Mouse (Mus musculus) embryonic facial prominence, embryonic 11.5 days (tissue): Measurements from ENCODE around the gene Tmem163. TPM values are rescaled to one million over a fixed set of nuclear protein-coding genes. Genes with fewer than 3 reads are reported as not detected.

ENCODE experiments used
- ATAC-seq: fragments of 200-750 bp; cut with Nextera tagmentation; replicated peaks from 2 replicates; pipeline ENCODE4 v1.8.0; 2017; ENCODE audit warnings: low read depth; ENCODE audit not compliant: insufficient number of reproducible peaks, low FRiP score, low TSS enrichment
- DNase-seq: peaks from one replicate; pipeline ENCODE4 v3.0.0-alpha.2; 2015; ENCODE audit warnings: low spot score
- H3K27ac ChIP-seq: fragments of 300-500 bp; sonication (generic); replicated peaks from 2 replicates; pipeline ENCODE4 v1.5.1; 2014; ENCODE audit warnings: mild to moderate bottlenecking, low read depth, low read length, control low read depth
- H3K27me3 ChIP-seq: fragments of 300-500 bp; sonication (generic); 2 replicates; pipeline ENCODE4 v1.6.1; 2014; ENCODE audit warnings: mild to moderate bottlenecking, low read length, moderate library complexity, mixed read lengths; ENCODE audit not compliant: control insufficient read depth, insufficient read depth
- H3K36me3 ChIP-seq: fragments of 300-500 bp; sonication (generic); replicated peaks from 2 replicates; pipeline ENCODE4 v1.6.1; 2014; ENCODE audit warnings: low read depth, mild to moderate bottlenecking, low read length, moderate library complexity, mixed read lengths; ENCODE audit not compliant: control insufficient read depth, insufficient read depth
- H3K4me1 ChIP-seq: fragments of 300-500 bp; sonication (generic); 2 replicates; pipeline ENCODE4 v1.6.1; 2014; ENCODE audit warnings: low read length, mixed read lengths; ENCODE audit not compliant: control insufficient read depth, insufficient read depth
- H3K4me2 ChIP-seq: fragments of 300-500 bp; sonication (generic); 2 replicates; pipeline ENCODE4 v1.6.1; 2014; ENCODE audit warnings: low read depth, mild to moderate bottlenecking, control low read depth, low read length, moderate library complexity
- H3K4me3 ChIP-seq: fragments of 300-500 bp; sonication (generic); 2 replicates; pipeline ENCODE4 v1.5.1; 2014; ENCODE audit warnings: low read depth, low read length, control low read depth
- H3K9ac ChIP-seq: fragments of 300-500 bp; sonication (generic); replicated peaks from 2 replicates; pipeline ENCODE4 v1.6.1; 2014; ENCODE audit warnings: mild to moderate bottlenecking, control low read depth, low read length
- H3K9me3 ChIP-seq: fragments of 300-500 bp; sonication (generic); replicated peaks from 2 replicates; pipeline ENCODE4 v1.6.1; 2016; ENCODE audit warnings: mild to moderate bottlenecking, low read length, inconsistent platforms, mixed read lengths; ENCODE audit not compliant: control insufficient read depth
- WGBS: fragments of 180-500 bp; shearing (Covaris S2); extraction: QIAGEN DNeasy Blood & Tissue Kit; methylation state at CpG from one replicate; pipeline ENCODE4 v1.1.7; 2014; 5-methylcytosine and 5-hydroxymethylcytosine counted together
- polyA plus RNA-seq: library from polyadenylated mRNA; unstranded; fragments of >200 nt; fragmentation: Nextera tagmentation; extraction: Ambion mirVana; gene quantifications from 2 replicates; pipeline ENCODE4 v1.2.1, GENCODE M21; 2014

The Tmem163 gene
- polyA plus RNA-seq, 1 experiment from 2014 or later = 9.5 TPM

DNA sequence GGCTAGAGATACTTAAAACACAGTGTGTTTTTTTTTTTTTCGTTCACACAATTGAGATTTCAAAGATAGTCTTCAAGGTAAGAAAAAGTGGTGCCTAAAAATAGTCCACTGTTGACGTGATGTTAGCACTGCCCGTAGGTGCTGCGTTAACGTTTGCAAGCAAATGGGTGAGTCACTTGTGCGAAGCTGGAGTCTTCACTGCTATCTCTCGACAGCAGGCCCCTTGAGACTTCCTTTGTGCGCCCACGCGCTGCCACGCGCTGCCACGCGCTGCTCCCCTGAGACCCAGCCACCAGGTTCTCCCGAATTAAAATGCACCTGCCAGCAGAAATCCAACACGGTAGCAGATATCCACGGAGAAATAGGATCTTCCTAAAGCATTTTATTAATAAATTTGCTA lies 178.6 kb downstream of the Tmem163 start:
- Histone ChIP-seq H3K9ac (no peak overlapping the region), H3K36me3 (no peaks in the 10 kb centered on the region), H3K27ac (no peak overlapping the region), H3K9me3 (no peaks in the 10 kb centered on the region), H3K4me1 (no peaks in the 10 kb centered on the region), H3K27me3 (no peaks in the 10 kb centered on the region), H3K4me3 (no peak overlapping the region), H3K4me2 (no peak overlapping the region)
- WGBS = 83% methylated on average over 17 of the region's 17 CpGs
- DNase-seq (no peak), ATAC-seq (no peak)

DNA sequence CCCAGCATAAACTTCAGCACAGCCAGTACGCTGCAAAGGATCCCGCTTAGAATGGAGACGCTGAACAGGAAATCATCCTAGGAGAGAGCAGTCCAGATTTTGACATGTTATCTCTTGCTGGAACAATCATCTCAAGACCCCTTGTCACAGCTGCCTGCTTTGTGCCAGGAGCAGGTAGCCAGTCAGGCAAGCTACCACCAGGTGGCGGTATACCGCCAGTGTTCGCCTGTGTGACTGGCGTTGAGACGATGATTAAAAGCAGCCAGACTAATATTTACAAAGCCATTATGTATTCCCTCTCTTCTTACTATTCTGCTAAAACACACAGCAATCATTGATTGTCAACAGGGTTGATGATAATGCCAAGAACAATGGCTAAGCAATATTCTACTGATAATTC lies 179.1 kb downstream of the Tmem163 start:
- no peak overlapping the region for H3K4me2 ChIP-seq
- H3K27me3 ChIP-seq = no peaks in the 10 kb centered on the region
- no peak overlapping the region for H3K4me3 ChIP-seq
- no peaks in the 10 kb centered on the region for H3K36me3 ChIP-seq
- WGBS = 10% methylated on average over 8 of the region's 8 CpGs
- no peak for ATAC-seq
- no peaks in the 10 kb centered on the region for H3K9me3 ChIP-seq
- H3K4me1 ChIP-seq = no peaks in the 10 kb centered on the region
- peak; percentile 84 for DNase-seq
- no peak overlapping the region for H3K9ac ChIP-seq
- H3K27ac ChIP-seq = no peak overlapping the region

DNA sequence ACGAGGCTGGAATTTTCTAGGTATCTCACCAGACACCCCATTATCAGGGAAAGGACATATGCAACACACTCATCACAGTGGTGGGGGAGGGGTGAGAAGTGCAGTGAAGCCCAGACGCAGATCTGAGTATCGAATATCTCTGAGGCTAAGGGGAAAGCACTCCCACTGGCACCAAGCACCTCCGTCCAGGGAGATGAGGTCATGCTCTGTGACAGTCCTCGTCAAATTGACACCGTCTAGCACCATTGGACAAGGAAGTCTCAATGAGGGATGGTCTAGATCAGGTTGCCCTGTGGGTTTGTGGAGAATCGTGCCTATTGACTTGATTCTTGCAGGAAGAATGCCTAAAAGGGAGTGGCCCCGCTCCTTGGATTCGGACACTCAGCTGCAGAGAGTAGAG lies 180.6 kb downstream of the Tmem163 start:
- 56% methylated on average over 9 of the region's 9 CpGs for WGBS
- Histone ChIP-seq H3K27me3 (no peaks in the 10 kb centered on the region), H3K36me3 (no peaks in the 10 kb centered on the region), H3K4me1 (no peaks in the 10 kb centered on the region), H3K9me3 (no peaks in the 10 kb centered on the region), H3K27ac (no peak overlapping the region), H3K4me3 (no peak overlapping the region), H3K9ac (no peak overlapping the region), H3K4me2 (no peak overlapping the region)
- DNase-seq = no peak
- ATAC-seq = peak; percentile 51; the same call in 1 of the 2 replicates

DNA sequence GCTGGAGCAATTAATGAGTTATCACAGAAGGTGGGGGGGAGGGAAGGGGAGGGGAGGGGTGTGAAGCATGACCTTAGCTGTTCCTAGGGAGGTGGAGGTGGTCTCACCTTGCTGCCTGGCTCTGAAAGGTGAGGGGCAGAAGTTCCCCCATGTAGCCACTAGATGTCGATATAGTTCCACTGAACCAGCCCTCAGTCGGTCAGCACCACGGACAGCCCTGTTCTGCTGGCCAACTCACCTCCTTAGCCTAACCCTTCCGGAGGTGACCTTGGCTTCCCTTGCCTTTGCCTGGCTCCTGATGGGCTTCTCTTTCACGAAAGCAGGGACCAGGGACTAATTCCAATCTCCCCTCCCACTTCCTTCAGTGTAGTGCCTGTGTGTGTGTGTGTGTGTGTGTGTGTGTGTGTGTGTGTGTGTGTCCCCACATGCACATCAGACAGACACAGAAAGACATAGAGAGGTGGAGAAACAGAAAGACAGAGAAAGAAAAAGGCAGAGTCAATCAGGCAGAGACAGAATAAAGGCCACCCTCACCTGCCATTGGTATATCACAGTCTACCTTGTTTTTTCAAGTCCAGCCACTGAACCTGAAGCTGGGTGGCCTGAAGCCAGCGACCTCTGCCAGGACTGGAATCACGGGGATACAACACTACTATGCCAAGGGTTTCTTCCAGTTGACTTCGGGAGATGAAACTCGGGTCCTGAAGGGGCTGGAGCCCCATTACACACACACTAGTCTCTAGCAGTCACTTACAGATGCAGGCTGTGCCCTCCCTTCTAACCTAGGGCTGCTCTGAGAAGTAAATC lies 182.4 kb downstream of the Tmem163 start:
- no peak overlapping the region for H3K4me2 ChIP-seq
- 34% methylated on average over 9 of the region's 9 CpGs for WGBS
- no peaks in the 10 kb centered on the region for H3K4me1 ChIP-seq
- ATAC-seq (peak; percentile 60; the same call in 1 of the 2 replicates), DNase-seq (peak; percentile 73)
- H3K27ac ChIP-seq = no peak overlapping the region
- H3K4me3 ChIP-seq = no peak overlapping the region
- no peak overlapping the region for H3K9ac ChIP-seq
- H3K9me3 ChIP-seq = no peaks in the 10 kb centered on the region
- H3K36me3 ChIP-seq = no peaks in the 10 kb centered on the region
- no peaks in the 10 kb centered on the region for H3K27me3 ChIP-seq

DNA sequence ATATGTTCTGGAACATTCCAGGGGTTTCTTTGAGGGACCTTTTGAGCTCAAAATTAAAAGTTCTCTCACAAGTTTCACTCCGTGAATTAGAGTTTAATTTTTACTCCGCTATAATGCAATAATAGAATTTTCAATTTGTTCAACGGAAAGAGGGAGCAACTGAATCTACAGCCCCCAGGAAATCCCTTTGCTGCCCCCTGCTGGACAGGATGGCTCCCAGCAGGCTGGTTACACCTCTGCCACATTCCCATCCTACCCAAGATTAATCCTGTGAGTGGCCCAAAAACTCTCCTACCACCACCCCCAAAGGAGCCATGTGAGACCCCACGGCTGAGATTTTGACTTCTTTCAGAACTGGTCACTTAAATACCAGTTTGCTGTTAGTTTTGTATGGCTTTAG lies 192.2 kb downstream of the Tmem163 start:
- no peaks in the 10 kb centered on the region for H3K27me3 ChIP-seq
- H3K4me1 ChIP-seq = no peaks in the 10 kb centered on the region
- H3K36me3 ChIP-seq = no peaks in the 10 kb centered on the region
- no peak overlapping the region for H3K27ac ChIP-seq
- H3K4me2 ChIP-seq = no peak overlapping the region
- no peaks in the 10 kb centered on the region for H3K9me3 ChIP-seq
- no peak overlapping the region for H3K9ac ChIP-seq
- no peak overlapping the region for H3K4me3 ChIP-seq
- peak; percentile 27 for DNase-seq
- no peak for ATAC-seq
- WGBS = 80% methylated on average over 4 of the region's 4 CpGs

DNA sequence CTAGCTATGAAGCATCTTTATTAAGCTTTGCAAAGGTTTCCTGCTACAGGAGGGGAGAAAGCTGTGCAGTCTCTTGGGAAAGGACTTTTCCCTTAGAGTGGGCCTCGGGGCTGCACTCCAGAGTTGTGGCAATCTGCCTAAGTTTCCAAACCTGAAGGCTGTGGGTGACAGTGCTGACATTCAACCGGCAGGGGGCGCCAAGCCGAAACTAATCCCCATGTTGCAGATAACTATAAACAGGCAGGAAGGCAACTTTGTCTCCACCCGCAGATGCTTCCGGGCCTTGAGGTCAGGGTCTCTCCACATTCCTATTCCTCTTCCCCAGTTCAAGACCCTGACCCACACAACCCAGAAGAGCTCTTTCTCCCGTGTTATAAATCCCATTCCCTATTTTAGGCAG lies 194.5 kb downstream of the Tmem163 start:
- 52% methylated on average over 7 of the region's 7 CpGs for WGBS
- ATAC-seq (no peak), DNase-seq (peak; percentile 69)
- H3K4me3 ChIP-seq = no peak overlapping the region
- no peaks in the 10 kb centered on the region for H3K9me3 ChIP-seq
- no peaks in the 10 kb centered on the region for H3K36me3 ChIP-seq
- no peaks in the 10 kb centered on the region for H3K4me1 ChIP-seq
- no peak overlapping the region for H3K9ac ChIP-seq
- no peak overlapping the region for H3K4me2 ChIP-seq
- no peak overlapping the region for H3K27ac ChIP-seq
- no peaks in the 10 kb centered on the region for H3K27me3 ChIP-seq

DNA sequence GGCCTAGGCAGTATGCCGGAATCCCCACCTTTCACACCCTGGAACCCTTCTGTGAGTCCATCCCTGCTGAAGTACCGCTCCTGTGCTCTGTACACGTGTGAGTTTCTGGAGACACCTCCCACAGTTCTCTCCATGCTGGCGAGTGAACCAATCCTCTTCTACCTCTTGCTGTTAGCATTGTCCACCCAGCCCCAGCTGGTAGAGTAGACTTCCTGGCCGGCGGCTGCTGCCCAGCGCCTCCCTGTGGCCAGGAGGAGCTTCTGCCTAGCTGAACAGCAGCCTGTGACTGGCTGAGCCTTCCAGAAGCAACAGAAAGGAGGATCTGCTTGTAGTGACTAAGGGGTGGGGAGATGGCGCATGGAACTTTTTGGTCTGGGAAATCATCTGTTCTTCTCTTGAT lies 195.2 kb downstream of the Tmem163 start:
- 93% methylated on average over 8 of the region's 8 CpGs for WGBS
- no peak overlapping the region for H3K4me2 ChIP-seq
- H3K4me1 ChIP-seq = no peaks in the 10 kb centered on the region
- no peak overlapping the region for H3K9ac ChIP-seq
- no peak overlapping the region for H3K27ac ChIP-seq
- H3K27me3 ChIP-seq = no peaks in the 10 kb centered on the region
- ATAC-seq (0 out of 2 replicates have a peak, but pooled peaks have one; percentile 31), DNase-seq (no peak)
- H3K36me3 ChIP-seq = no peaks in the 10 kb centered on the region
- no peak overlapping the region for H3K4me3 ChIP-seq
- no peaks in the 10 kb centered on the region for H3K9me3 ChIP-seq

DNA sequence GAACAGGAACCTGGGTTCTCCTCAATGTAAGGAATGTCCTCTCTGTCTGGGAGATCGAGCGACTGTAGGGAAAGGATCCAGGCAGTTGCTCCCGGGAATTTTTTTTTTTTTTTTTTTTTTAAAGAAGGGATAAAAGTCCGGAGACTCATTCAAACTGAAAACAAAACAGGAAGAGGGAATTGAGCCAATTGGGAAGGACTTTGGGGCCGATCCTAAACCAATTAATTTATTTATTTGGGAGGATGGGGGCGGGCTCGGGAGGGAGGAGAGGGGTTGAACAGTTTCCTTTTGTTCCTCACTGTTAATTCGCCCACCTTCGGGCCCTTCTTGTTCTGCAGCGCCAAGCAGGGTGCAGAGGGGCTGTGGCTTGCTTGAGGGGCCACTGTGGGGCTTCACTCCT lies 196.4 kb downstream of the Tmem163 start:
- ATAC-seq (no peak), DNase-seq (no peak)
- WGBS = 71% methylated on average over 10 of the region's 10 CpGs
- Histone ChIP-seq H3K36me3 (no peaks in the 10 kb centered on the region; the same call in 1 of the 2 replicates), H3K4me3 (no peak overlapping the region), H3K9ac (no peak overlapping the region), H3K4me2 (no peak overlapping the region), H3K27me3 (no peaks in the 10 kb centered on the region), H3K4me1 (no peaks in the 10 kb centered on the region), H3K27ac (no peak overlapping the region), H3K9me3 (no peaks in the 10 kb centered on the region)
